Mouse (Mus musculus) bone marrow macrophage, adult 2 months (primary cell): ENCODE measurements around the gene Bbs9.

Experiments used
- CTCF ChIP-seq: IDR thresholded peaks from 2 replicates; pipeline ENCODE4 v1.5.1; 2012; ENCODE audit warnings: low read depth, mild to moderate bottlenecking, low read length, moderate library complexity
- POLR2A ChIP-seq: IDR thresholded peaks from 2 replicates; pipeline ENCODE4 v1.6.1; 2012; ENCODE audit warnings: mild to moderate bottlenecking, low read depth, low read length, borderline replicate concordance

- TF ChIP-seq POLR2A (no peak), CTCF (no peak)
Observed at GRCm38 (mm10) chr9:22905434-22905833, 429.9 kb downstream of the Bbs9 start.
